In the genomic region with DNA sequence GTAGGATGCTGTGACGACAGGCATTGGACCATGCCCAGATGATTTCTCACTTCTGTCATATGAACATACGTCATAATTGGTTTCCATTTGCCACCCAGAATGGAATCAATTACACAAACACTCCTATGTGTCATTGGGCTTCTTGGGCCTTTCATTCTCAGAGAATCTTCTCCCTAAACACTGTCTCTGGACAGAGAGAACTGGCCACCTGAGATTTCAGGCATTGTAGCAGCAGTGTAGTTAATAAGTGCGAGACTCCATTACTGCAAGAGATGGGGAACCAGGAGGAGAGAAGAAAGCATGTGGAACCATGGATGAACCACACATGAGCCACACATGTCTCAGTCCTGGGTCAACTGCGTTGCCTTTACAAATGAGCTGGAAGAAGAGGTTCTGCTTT, we compare ENCODE assay signal across 15 mouse cellular contexts. TPM values are rescaled to one million over a fixed set of nuclear protein-coding genes. Genes with fewer than 3 reads are reported as not detected.
"Had no signal": no experiment of that assay in that cellular context is flagged by ENCODE, and none has a peak within 500 bp of the region (broad histone marks: within the 10 kb centered on the region; RNA-seq: fewer than 3 reads in every experiment).

No protein-coding gene starts in this region.

RNA-seq across cellular contexts. Expression of gene G530012D18Rik, which starts 32.9 kb away (rescaled TPM):
- polyA plus RNA-seq: liver, embryonic 15.5 days; liver, postnatal 0 days; lung, adult 2 months; lung, embryonic 15.5 days; lung, postnatal 0 days; macrophage; midbrain, embryonic 11.5 days; midbrain, embryonic 13.5 days; midbrain, embryonic 15.5 days; midbrain, postnatal 0 days; neural tube, embryonic 12.5 days; neural tube, embryonic 14.5 days; stomach, embryonic 14.5 days; stomach, embryonic 16.5 days; thymus, postnatal 0 days had no signal

RNA-seq across cellular contexts. Expression of gene Sp100, which starts 41.4 kb away (rescaled TPM):
- polyA plus RNA-seq: neural tube, embryonic 14.5 days had no signal
